Mouse (Mus musculus) retina, embryonic 14.5 days (tissue): ENCODE data around the gene Tmem158.

ENCODE experiments used
- DNase-seq: peaks from one replicate; pipeline ENCODE4 v3.0.0-alpha.2; 2015; ENCODE audit warnings: low spot score

Tmem158 gene

DNA sequence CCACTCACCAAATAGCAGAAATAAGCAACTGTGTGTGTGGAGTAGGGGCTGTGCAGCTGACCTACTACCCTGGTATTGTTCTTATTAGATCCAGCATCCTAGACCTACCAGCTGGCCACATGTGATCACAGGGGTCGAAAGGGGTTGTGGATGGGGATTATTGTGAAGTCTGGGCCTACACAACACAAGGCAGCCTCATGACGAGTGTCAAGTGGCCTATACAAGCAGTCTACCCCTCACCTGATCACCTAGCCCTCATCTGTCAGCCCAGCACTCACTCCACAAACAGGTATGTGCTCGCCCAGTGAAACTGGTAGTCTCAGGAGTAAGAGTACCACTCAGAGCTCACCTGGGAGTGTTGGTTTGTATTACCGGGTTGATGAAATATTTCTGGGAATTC is 15.4 kb downstream of the Tmem158 start:
- DNase-seq: no peak

DNA sequence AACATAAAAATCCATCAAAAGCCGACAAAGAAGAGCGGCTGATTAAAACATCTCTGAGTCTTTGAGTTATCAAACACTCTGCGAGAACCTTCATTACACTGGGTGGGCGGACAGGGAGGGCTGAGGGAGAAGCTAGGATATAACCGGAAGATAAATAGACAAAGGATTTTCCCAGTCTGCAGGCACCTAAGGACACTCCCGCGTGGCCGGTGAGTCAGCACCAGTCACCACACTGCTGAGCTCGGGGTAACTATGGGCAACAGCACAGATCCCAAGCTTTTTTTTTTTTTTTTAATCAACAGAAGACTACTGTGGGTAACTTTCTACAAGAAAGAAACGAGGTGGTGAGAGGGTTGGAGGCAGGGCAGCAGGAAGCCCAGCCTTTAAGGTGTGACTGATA is 16.6 kb downstream of the Tmem158 start:
- DNase-seq: no peak

DNA sequence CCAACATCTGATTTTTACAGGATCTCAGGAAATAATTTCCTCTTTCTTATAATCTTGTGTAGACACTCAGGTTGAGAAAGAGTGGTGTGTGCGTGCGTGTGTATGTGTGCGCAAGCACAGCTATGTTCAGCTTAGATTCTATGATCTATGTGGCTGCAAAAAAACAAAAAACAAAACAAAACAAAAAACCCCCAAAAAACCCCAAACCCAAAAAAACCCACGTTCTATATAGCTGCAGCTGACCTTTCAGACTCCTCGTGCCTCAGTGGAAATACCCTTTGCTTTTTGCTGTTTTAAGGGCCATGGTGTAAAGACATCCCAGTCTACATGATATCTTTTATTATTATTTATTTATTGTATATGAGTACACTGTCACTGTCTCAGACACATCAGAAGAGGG is 19.4 kb downstream of the Tmem158 start:
- DNase-seq: no peak

DNA sequence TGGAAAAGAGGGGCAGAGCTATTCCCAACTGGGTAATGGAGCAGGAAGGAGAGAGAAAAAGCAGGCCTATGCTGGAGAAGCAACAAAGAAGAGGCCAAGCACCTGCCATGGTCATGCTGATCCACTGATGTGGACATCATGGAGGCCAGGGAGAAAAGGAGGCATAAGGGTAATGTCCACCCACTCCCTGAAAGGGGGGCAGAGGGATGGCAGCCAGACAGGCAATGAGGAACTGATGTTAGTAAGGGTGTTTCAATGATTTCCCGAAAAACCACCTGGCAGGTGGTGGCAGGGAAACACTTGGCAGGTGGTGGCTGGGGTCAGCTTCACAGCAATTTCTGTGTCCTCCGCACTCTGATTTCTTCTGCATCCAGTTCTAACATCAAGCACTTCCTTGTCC is 19.8 kb downstream of the Tmem158 start:
- DNase-seq: no peak

DNA sequence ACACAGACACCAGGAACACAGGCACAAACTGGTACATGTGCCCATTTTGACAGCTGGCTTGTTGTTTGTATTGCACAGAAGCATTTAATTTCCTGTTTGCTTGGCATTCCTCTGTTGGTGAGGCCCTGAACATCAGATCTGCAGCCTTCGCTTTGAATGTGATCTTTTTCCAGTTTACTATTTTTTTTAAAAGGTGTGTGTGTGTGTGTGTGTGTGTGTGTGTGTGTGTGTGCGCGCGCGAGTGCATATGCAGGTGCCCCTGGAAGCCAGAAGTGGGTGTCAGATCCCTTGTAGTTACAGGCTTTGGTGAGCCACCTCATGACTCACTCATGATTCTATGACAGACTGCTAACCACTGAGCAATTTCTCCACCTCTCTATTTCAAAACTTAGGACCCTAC is 20.3 kb downstream of the Tmem158 start:
- no peak for DNase-seq

DNA sequence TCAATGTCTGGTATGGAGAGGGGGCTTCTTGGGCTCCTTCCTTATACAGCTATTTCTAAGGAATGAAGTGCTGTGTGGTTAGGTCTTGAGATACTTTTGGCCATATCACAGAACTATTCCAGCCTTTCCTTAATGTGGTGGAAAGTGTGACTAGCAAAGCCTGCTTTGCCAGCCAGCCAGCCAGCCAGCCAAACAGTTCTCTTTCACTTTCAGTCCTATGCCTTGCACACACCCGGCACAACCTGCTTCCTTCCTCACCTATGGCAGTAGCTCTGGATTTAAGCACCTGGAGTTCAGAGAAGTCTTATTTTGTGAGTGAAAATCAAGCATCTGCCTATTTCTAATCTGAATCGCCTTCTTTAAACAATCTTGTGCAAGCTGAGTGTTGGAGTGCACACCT is 20.9 kb downstream of the Tmem158 start:
- DNase-seq: no peak

DNA sequence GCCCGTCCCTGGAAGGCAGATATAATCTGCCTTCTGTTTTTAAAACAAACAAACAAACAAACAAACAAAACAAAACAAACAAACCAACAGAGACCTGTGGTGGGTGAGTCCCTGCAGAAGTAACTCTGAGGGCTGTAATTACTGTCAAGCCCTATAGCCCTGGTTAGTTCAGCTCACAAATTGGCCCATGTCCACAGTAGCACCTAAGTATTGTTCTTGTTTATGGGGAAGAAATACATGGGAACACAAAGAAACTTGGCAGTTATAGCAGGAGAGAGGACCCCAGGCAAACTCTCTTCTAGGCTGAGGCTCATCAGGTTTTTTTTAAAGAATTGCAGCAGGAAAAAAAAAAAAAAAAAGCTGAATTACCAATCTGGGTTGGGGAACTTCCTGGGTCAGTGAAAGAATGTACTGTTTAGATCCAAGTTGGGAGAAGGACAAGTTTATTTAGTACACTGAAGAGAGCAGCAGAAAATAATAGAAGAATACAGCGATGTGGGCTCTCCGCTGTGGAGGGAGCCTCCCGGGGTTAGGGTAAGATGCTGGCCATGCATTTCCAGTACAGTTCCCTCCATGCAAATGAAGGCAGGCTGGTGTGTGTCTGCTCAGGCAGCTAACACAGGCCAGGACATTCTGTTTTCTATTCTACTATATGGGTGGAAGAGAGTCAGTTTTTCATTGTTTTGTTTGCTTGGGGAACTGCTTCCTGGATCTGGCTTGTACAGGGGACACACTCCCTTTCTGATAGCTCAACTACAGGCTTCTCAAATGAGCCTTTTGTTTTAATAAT is 22.1 kb downstream of the Tmem158 start:
- DNase-seq: no peak

DNA sequence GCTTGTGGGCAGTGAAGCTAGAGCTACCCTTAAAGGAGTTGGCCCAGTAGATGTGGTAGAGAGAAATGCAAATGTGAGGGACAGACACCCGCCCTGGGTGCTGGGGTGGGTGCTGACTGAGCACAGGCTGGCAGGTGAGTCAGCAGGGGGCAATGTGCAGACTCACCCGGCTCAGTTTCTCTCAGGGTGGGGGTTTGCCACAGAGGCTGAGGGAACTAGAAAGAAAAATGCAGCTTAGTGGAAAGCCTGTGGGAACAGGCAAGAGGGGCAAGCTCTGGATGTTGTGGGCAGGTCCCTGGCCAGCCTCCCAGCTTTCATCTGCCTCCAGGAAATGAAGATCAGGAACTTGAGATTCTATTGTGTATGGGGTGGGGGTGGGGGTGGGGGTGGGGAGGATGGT is 22.8 kb downstream of the Tmem158 start:
- DNase-seq: no peak

DNA sequence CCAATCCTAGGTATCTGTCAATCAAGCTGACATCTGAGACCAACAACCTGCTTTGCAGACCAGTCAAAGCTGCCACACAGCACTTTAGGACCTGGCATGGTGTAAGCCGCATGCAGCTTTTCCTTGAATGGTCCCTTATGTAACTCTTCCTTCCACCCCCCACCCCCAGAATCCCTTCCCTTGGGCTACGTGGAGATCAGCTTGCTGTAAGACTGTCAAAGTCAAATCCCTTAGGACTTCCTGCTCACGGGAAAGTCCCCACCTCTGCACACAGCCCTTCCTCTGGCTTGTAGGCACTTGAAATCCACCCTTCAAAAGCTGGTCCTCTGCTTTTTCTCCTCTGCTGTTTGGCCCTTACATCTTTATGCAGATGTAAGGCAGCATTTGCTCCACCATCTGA is 24.9 kb downstream of the Tmem158 start:
- DNase-seq: no peak

DNA sequence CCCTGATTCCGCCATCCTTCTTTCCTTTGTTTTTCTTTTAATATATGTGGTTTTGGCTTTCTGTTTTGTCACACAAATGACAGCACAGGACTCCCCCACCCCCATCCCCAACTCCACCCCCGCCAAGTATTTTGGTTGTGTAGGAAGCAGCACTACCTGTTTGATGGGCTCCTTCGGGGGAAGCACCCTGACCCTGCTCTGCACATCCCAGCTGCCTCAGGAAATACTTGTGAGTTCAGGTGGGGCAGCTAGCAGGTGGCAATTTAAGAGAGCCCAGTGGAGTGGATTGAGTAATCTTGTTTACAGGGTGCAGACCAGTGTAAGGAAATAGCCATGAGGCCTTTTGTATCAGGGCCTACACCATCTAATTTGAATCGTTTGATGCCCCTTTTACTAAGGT is 30.7 kb downstream of the Tmem158 start:
- no peak for DNase-seq

DNA sequence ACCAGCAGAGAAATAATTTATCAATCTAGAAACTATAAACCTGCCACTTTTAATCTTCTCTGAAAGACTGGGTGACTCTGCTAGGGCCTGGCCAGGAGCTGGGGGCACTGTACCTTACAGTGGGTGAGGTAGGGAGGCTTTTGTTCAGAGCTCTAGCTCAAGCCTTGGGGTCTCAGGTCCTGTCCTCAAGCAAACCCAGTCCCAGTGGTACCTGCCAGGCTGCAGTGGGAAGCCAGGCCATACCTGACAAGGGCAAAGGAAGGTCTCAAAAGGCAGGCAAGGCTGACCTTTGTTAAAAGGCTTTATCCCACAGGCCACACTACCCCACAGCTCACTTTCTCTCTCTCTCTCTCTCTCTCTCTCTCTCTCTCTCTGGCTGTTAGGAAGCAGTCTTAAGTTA is 31.9 kb downstream of the Tmem158 start:
- DNase-seq: no peak

DNA sequence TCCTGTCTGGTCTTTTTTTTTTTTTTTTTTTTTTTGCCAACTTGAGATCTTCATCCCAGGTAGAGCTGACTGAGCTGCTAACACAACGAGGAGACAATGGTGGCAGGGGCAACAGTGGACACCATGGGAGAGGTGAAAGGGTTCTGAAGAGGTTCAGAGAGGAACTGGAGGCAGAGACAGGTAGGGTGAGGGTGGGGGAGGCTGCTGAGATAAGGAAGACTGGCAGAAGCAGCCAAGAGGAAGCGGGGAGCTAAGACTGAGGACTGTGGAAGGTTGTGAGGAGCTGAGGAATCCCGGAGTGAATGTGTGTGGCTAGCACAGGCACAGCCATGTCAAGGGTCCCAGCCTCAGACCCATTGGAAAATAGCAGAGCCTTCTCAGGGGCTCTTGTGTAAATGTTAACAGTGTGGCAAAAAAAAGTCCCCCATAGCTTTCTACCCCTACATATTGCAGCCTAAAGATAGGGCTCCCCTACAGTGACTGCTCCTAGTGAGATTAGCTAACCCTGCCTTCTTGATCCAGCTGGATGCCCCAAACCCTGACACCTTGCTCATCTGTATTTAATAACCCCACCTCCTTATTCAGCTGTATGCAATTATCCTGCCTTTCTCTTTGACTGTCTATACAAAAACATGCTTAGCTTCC is 33.3 kb downstream of the Tmem158 start:
- no peak for DNase-seq

DNA sequence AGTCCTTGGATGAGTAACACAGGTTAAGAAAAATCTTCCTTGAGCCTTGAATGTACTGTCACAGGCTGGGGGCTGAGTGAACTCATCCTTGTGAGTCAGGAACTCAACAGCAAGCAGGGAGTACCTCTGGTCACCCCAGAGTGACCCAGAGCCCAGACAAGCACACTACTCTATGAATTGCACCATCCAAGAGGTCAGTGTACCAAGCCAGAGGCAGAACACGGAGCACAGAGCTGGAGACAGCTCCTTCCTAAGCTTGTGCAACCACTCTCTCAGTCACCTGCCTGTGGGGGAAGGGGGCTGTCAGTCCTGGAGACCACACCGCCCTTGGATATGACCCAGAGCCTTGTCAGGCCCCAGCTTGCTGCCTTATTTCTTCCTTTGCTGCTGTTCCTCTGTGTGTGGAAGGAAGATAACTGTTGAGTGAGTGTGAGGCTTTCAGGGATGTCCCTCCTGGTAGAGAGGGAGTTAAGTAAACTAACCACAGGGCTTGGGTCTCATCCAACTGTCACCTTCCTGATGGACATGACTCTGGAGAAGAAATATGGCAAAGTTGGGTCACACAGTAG is 35.6 kb downstream of the Tmem158 start:
- DNase-seq: no peak

DNA sequence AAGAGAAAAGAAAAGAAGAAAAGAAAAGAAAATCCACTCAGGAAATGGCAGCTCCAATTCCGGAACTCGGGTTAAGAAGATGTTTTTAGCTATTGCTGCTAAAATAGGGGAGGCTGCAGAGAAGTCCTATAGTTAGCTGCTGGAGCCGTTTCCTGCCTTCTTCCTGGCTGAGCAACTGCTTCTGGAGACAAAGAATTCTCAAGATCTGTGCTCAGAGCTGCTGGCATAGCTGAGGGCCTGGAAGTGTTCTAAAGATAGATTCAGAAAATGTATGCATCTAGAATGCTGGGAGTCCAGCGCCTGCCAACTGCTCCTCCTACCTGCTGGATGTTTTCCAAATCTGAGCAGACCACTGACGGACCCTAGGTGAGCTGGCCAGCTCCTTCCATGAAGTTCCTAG is 40.7 kb downstream of the Tmem158 start:
- DNase-seq: no peak

DNA sequence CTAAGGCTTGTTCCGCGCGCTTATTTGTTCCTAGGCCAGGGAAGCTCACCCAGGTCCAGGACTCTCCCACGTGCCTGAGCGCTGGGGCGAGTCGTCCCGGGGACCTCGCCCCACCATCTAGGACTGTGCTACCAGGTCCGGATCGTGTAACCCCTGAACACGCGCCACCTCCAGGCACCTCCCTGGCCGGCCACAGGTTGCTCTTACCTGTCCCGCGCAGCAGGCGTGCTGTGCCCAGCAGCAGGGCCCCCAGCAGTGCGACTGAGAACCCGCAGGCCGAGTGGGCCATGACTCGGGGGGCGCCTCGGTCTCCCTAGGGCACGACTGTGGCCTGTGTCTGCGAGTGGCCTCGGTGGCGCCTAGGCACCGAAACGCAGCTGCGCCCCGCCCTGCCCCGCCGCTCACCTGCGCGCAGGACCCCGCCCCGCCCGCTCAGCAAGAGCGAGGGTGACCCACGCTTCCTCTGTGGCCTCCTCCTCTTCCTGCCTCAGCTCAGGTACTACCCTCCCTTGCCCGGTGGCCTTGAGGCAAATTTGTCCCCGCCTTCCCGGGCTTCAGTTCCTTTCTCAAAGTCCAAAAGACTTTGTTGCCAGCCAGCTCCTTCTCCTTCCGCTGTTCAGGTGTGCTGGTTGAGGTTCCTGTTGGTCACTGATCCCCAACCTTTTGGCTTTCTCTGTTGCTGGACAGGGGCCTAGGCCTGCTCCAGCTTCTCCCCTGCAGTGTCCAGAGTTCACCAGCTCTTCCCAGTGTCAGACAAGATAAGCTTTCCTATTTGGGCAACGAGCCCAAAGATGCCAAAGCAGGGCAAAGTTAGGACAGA is 44.7 kb downstream of the Tmem158 start, which contains the start of gene Cdcp1:
TSS of gene Cdcp1 (minus strand) at position 418 of the 820 bp plus-strand sequence.
- no peak for DNase-seq

DNA sequence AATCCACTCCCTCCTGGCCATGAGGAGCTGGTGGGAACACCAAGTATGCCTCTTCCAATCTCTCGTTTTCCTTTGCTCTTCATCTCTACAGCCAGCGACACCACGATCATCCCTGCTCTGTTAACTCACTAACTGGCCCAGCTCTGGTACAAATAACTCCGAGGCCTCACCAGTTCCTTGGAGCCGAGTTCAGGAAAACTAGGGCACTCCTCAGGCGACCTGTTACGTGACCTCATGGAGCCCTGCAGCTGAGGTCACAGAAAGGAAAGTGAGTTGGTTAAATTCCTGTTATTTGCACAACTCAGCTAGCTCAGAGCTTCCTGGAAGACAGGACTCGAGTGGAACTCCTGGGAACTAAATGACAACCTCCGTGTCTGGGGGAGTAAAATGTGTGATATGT is 47.2 kb downstream of the Tmem158 start:
- DNase-seq: no peak
